Mouse (Mus musculus): ENCODE data around the gene Tceal1.

Gene Tceal1

DNA sequence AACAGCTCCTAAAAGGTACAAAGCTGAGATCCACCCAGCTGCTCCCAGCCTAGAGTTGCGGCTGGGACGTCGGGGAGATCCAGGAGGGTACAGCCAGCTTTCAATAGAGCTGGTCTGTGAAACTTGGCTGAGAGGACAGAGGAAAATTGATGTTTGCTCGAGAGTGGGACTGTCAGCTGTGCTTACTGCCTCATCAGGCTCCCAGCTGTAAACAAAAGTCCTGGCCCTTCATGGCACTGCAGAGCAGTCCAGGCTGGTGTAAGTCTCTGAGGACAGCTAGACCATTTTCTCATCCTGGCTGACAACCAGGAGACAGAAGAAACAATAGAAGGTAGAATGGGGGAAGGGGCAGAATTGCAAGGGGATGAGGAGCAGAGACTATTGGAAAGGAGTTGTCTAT lies 41.5 kb downstream of the Tceal1 start:
- no peak for DNase-seq (ENCODE audit: low spot score in 2 of 2)

DNA sequence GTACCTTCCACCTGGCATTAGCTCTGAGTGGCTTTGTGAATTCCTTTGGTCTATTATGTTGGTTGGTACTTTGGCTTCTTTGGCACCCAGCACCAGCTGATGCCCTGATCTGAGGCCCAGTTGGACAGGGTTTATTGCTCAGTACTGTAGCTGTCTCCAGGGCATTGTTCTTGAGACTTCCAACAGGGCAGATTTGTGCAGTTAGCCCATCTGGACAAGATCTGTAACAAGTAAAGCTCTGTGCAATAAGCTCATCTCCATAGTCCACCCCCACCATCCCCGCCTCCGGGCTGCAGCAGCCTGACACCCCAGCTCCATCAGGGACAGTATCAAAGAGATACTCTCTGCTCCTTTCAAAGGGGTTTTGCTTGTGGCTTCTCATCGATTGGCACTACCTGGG lies 47.7 kb downstream of the Tceal1 start:
- no peak for DNase-seq (ENCODE audit: low spot score in 2 of 2)
